Mouse (Mus musculus) stomach, postnatal 0 days (tissue): ENCODE results near the gene Dyrk1a.

Experiments used
- CTCF ChIP-seq: IDR thresholded peaks from 2 replicates; pipeline ENCODE4 v1.5.1; 2016; ENCODE audit warnings: antibody characterized with exemption, low read depth, mild to moderate bottlenecking, moderate library complexity
- EP300 ChIP-seq: optimal IDR thresholded peaks from 2 replicates; pipeline ENCODE3; 2016; ENCODE audit warnings: antibody characterized with exemption

DNA sequence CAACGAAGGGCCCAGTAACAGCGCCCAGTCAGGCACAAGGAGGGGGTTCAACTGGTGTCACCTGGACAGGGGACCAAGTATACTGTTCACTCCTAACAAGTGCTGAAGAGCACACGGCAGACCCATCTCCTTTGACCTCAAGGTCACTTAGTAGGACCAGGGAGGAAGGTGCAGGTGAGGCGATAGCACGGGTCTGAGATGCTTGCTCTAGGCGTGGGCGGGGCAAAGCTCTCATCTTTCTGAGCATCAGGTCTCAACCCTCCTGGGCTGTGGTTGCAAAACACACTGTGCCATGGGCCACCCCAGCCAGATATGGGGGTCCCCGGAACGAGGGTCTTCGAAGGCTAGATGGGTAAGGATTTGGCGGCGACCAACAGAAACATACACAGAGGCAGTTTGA lies 153.1 kb downstream of the Dyrk1a start:
- TF ChIP-seq CTCF (no peak), EP300 (no peak)
